Mouse (Mus musculus) retina, embryonic 14.5 days (tissue): ENCODE measurements at regions not wholly inside any gene's neighbourhood (a gene's known extent, or its start where the extent isn't known, plus 50 kb on each side); places are given as distances from the start of the nearest gene placed in this dataset.
A peak's percentile ranks its signal among the peaks of the same experiment; 100 is the strongest.

ENCODE experiments used
- DNase-seq: peaks from one replicate; pipeline ENCODE4 v3.0.0-alpha.2; 2015; ENCODE audit warnings: low spot score

DNA sequence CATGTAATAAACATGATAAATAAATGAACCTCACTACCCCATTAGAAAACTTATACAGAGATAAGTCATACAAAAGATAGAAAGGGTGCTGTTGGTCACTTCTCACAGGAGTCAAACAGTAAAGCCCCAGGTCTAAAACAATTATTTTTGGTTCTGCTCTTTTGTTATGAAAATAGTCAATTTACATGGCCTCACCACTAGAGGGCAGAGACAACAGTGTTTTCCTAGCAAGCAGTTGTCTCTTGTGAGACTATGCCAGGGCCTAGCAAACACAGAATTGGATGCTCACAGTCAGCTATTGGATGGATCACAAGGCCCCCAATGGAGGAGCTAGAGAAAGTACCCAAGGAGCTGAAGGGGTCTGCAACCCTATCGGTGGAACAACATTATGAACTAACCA is 96.3 kb upstream of the 4930550L24Rik start:
- DNase-seq: peak; percentile 56
